Mouse (Mus musculus): ENCODE data around the gene Chst15.

Chst15 gene

GRCm38 (mm10) chr7:132317036-132317541 lies at the start of gene Chst15:
TSS of gene Chst15 (minus strand) at chr7:132317228.
- peak; percentile 85 for DNase-seq

GRCm38 (mm10) chr7:132365703-132366384 lies 48.8 kb upstream of the Chst15 start:
- no peak for DNase-seq

- DNase-seq = no peak
Measured at GRCm38 (mm10) chr7:132365111-132365510, 48.1 kb upstream of the Chst15 start.

GRCm38 (mm10) chr7:132364506-132364905 lies 47.5 kb upstream of the Chst15 start:
- DNase-seq = no peak

- DNase-seq = no peak
Measured at GRCm38 (mm10) chr7:132360336-132360735, 43.3 kb upstream of the Chst15 start.

GRCm38 (mm10) chr7:132358709-132359108 lies 41.7 kb upstream of the Chst15 start:
- peak; percentile 23 for DNase-seq

GRCm38 (mm10) chr7:132358250-132358649 lies 41.2 kb upstream of the Chst15 start:
- no peak for DNase-seq

GRCm38 (mm10) chr7:132357841-132358237 lies 40.8 kb upstream of the Chst15 start:
- DNase-seq = no peak

GRCm38 (mm10) chr7:132356881-132357840 lies 40.1 kb upstream of the Chst15 start:
- no peak for DNase-seq

- DNase-seq = no peak
Measured at GRCm38 (mm10) chr7:132356185-132356584, 39.2 kb upstream of the Chst15 start.

GRCm38 (mm10) chr7:132355767-132356166 lies 38.7 kb upstream of the Chst15 start:
- no peak for DNase-seq

- no peak for DNase-seq
Measured at GRCm38 (mm10) chr7:132349075-132349572, 32.1 kb upstream of the Chst15 start.

GRCm38 (mm10) chr7:132347273-132348045 lies 30.4 kb upstream of the Chst15 start:
- DNase-seq = peak; percentile 66

- DNase-seq = no peak
Measured at GRCm38 (mm10) chr7:132345526-132346070, 28.6 kb upstream of the Chst15 start.

- no peak for DNase-seq
Measured at GRCm38 (mm10) chr7:132344606-132345005, 27.6 kb upstream of the Chst15 start.

- no peak for DNase-seq
Measured at GRCm38 (mm10) chr7:132343900-132344299, 26.9 kb upstream of the Chst15 start.

GRCm38 (mm10) chr7:132343146-132343545 lies 26.1 kb upstream of the Chst15 start:
- DNase-seq = no peak

- DNase-seq = peak; percentile 43
Measured at GRCm38 (mm10) chr7:132339041-132339839, 22.2 kb upstream of the Chst15 start.

GRCm38 (mm10) chr7:132338350-132338749 lies 21.3 kb upstream of the Chst15 start:
- peak; percentile 36 for DNase-seq

GRCm38 (mm10) chr7:132337268-132337917 lies 20.4 kb upstream of the Chst15 start:
- DNase-seq = no peak

- no peak for DNase-seq
Measured at GRCm38 (mm10) chr7:132336781-132337180, 19.8 kb upstream of the Chst15 start.
